Comparison of ENCODE assay signal across 16 mouse cellular contexts in the genomic region with DNA sequence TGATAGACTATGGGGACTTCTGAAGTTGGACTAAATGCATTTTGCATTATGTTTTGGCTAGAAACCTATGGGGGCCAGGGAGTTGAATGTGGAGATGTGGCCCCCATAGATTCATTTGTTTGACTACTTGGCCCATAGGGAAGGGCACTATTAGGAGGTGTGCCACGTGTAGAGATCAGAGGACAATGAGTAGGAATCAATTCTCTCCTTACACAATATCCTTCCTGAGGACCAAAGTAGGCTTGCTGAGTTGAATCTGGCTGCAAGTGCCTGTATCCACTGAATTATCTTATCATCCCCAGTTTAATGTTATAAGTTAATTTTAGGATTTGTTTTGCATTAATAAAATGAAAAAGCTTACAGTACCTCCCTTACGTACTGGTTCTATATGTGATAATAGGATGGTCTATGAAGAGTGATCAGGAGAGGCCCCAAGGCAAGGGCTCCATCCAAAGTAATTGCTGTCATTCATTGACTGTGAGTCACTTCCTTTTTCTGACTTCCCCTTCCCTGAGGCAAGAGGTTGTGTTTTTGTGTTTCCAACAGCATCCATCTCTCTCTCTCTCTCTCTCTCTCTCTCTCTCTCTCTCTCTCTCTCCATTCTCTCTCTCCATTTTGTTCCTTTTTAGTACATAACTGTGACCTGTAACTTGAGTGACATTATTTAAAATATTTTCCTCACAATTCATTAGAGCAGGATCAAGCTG.
"Had no signal": no experiment of that assay in that cellular context is flagged by ENCODE, and none has a peak within 500 bp of the region (broad histone marks: within the 10 kb centered on the region; RNA-seq: fewer than 3 reads in every experiment).

No protein-coding gene starts in this region.

- H3K9me3 ChIP-seq: limb, embryonic 10.5 days; liver, embryonic 15.5 days; midbrain, embryonic 13.5 days; neural tube, embryonic 15.5 days; stomach, embryonic 15.5 days had no signal

- H3K4me1 ChIP-seq: limb, embryonic 10.5 days; liver, embryonic 15.5 days; midbrain, embryonic 13.5 days; neural tube, embryonic 15.5 days; stomach, embryonic 15.5 days had no signal

- H3K27ac ChIP-seq: layer of hippocampus, adult 2 months; left cerebral cortex, adult 2 months; limb, embryonic 10.5 days; liver, embryonic 15.5 days; macrophage; midbrain, embryonic 13.5 days; neural tube, embryonic 15.5 days; stomach, embryonic 15.5 days had no signal

- DNase-seq: kidney, postnatal 10 days; kidney, postnatal 4 days; lung, embryonic 14.5 days; lung, postnatal 14 days; right cerebral cortex, postnatal 14 days; thymus, adult 2 months; thymus, postnatal 25 days had no signal

- H3K36me3 ChIP-seq: limb, embryonic 10.5 days; liver, embryonic 15.5 days; midbrain, embryonic 13.5 days; neural tube, embryonic 15.5 days; stomach, embryonic 15.5 days had no signal

- H3K4me3 ChIP-seq: layer of hippocampus, adult 2 months; left cerebral cortex, adult 2 months; limb, embryonic 10.5 days; liver, embryonic 15.5 days; midbrain, embryonic 13.5 days; myocyte; neural tube, embryonic 15.5 days; stomach, embryonic 15.5 days had no signal

- ATAC-seq: midbrain, embryonic 13.5 days had no signal

- H3K27me3 ChIP-seq: liver, embryonic 15.5 days; midbrain, embryonic 13.5 days; neural tube, embryonic 15.5 days; stomach, embryonic 15.5 days had no signal
